ENCODE assay signal across 7 mouse cellular contexts in the genomic region with DNA sequence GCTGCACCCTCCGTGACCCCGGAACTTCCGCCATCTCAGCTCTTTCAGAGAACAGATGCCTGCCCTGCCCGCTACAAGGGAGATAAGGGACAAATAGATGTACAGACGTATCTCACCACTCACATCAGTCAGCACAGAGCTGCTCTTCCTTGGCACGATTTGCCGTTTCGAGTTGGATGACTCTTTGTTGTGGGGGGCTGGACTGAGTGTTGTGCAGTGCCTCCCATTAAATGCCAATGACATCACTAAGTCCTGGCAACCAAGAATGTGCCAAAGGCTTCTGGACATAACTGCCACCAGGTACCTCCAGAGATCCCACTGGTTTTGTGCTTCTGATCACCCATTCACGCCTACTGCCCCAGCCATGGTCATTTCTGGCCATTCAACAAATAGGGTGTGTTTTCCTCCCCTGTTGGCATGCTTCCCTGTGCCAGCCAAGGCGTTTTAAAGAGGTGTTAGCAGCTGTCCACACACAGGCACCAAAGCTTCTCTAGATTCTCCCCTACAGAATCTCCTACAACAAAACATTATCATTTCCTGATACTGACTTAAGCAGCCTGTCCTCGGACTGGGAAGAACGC. TPM values are rescaled to one million over a fixed set of nuclear protein-coding genes. Genes with fewer than 3 reads are reported as not detected.
DNase-seq lines count a peak whose midpoint lies in the region; ATAC-seq lines count a peak whose summit lies in the region.

No protein-coding gene starts in this region.

- H3K4me1 ChIP-seq in hindbrain, embryonic 10.5 days (replicated peaks) = peaks cover 26% of the 10 kb centered on the region
- H3K4me1 ChIP-seq in stomach, embryonic 15.5 days = peaks cover 22% of the 10 kb centered on the region

- WGBS in hindbrain, embryonic 10.5 days = 40% methylated on average over 12 of the region's 12 CpGs
- WGBS in stomach, embryonic 15.5 days = 16% methylated on average over 12 of the region's 12 CpGs

- no peaks in the 10 kb centered on the region for H3K36me3 ChIP-seq in hindbrain, embryonic 10.5 days
- no peaks in the 10 kb centered on the region for H3K36me3 ChIP-seq in stomach, embryonic 15.5 days

- peak; percentile 71 for ATAC-seq in common myeloid progenitor, adult 5-6 weeks (replicated peaks; ENCODE audit: low read depth, poor library complexity, severe bottlenecking)
- ATAC-seq in stomach, embryonic 15.5 days (ENCODE audit: insufficient read depth, low FRiP score, low read depth) = peak; percentile 73; the same call in 1 of the 2 replicates
- ATAC-seq in frontal cortex, adult (ENCODE audit: low TSS enrichment) = no peak

- peak overlapping the region; percentile 16; the same call in 1 of the 2 replicates for H3K27ac ChIP-seq in hindbrain, embryonic 10.5 days
- peak overlapping the region; percentile 33; the same call in 1 of the 2 replicates for H3K27ac ChIP-seq in stomach, embryonic 15.5 days

- no peak overlapping the region for H3K9ac ChIP-seq in stomach, embryonic 15.5 days

- H3K27me3 ChIP-seq in hindbrain, embryonic 10.5 days (ENCODE audit: insufficient read depth, poor library complexity, severe bottlenecking) = peaks cover 4% of the 10 kb centered on the region; the same call in 1 of the 2 replicates
- H3K27me3 ChIP-seq in stomach, embryonic 15.5 days (replicated peaks) = no peaks in the 10 kb centered on the region

- peak overlapping the region; percentile 36 for H3K4me3 ChIP-seq in hindbrain, embryonic 10.5 days
- H3K4me3 ChIP-seq in stomach, embryonic 15.5 days (replicated peaks) = peak overlapping the region; percentile 13

- DNase-seq in urinary bladder, postnatal 14 days (ENCODE audit: low spot score) = peak; percentile 43
- DNase-seq in urinary bladder, postnatal 25 days (ENCODE audit: low spot score) = no peak
- peak; percentile 17 for DNase-seq in hindbrain, embryonic 10.5 days (ENCODE audit: low spot score)
- DNase-seq in lung, postnatal 25 days (ENCODE audit: low spot score) = peak; percentile 41

- peak overlapping the region; percentile 51 for H3K4me2 ChIP-seq in stomach, embryonic 15.5 days

- no peaks in the 10 kb centered on the region for H3K9me3 ChIP-seq in hindbrain, embryonic 10.5 days
- H3K9me3 ChIP-seq in stomach, embryonic 15.5 days = no peaks in the 10 kb centered on the region

RNA-seq across cellular contexts. Expression of a gene that starts 11.7 kb away (rescaled TPM):
- 2.4 and 3.2 TPM in 2 replicates for total RNA-seq in common myeloid progenitor, adult 5-6 weeks (2017)
- 0.24 and 0.38 TPM in 2 replicates for polyA plus RNA-seq in hindbrain, embryonic 10.5 days (2016; fragmentation: Nextera tagmentation; extraction: Ambion mirVana)
- polyA plus RNA-seq in stomach, embryonic 15.5 days (2015; fragmentation: Nextera tagmentation; extraction: Ambion mirVana) = 4.5 and 7.6 TPM in 2 replicates
